Mouse (Mus musculus): ENCODE results near the gene Dync1li2. TPM values are rescaled to one million over a fixed set of nuclear protein-coding genes. Genes with fewer than 3 reads are reported as not detected.

Gene Dync1li2
- polyA plus RNA-seq (2015; fragmentation: Nextera tagmentation; extraction: Ambion mirVana) = 61.1 and 62.2 TPM in 2 replicates

GRCm38 (mm10) chr8:104442299-104443124 is at the start of gene Dync1li2:
Dync1li2 (minus strand) TSS chr8:104443047.
- Histone ChIP-seq H3K4me3 (peak within 1 kb of the TSS; percentile 94), H3K4me1 (peaks cover 14% of the 10 kb centered on the region), H3K4me2 (peak within 1 kb of the TSS; percentile 78), H3K9ac (peak within 1 kb of the TSS; percentile 91), H3K9me3 (no peaks in the 10 kb centered on the region), H3K27me3 (no peaks in the 10 kb centered on the region), H3K27ac (peak within 1 kb of the TSS; percentile 82), H3K36me3 (peaks cover 29% of the 10 kb centered on the region)
- peak; percentile 92 for ATAC-seq (ENCODE audit: borderline replicate concordance, extremely low read depth, low FRiP score, low TSS enrichment)
- under 1% methylated on average over 75 of the region's 75 CpGs for WGBS

- no peak overlapping the region for H3K4me2 ChIP-seq
- H3K27me3 ChIP-seq = no peaks in the 10 kb centered on the region
- no peak overlapping the region for H3K27ac ChIP-seq
- H3K4me1 ChIP-seq = no peaks in the 10 kb centered on the region
- ATAC-seq (ENCODE audit: borderline replicate concordance, extremely low read depth, low FRiP score, low TSS enrichment) = no peak
- H3K4me3 ChIP-seq = no peak overlapping the region
- H3K36me3 ChIP-seq = no peaks in the 10 kb centered on the region
- H3K9ac ChIP-seq = no peak overlapping the region
- no peaks in the 10 kb centered on the region for H3K9me3 ChIP-seq
- 50% methylated on average over 1 of the region's 1 CpGs for WGBS
These were observed 36.2 kb upstream of the Dync1li2 start for GRCm38 (mm10) chr8:104479091-104479490.

- H3K36me3 ChIP-seq = no peaks in the 10 kb centered on the region
- no peaks in the 10 kb centered on the region for H3K27me3 ChIP-seq
- no peak overlapping the region for H3K27ac ChIP-seq
- no peak overlapping the region for H3K9ac ChIP-seq
- H3K4me2 ChIP-seq = no peak overlapping the region
- H3K4me1 ChIP-seq = no peaks in the 10 kb centered on the region
- WGBS = 66% methylated on average over 3 of the region's 3 CpGs
- H3K9me3 ChIP-seq = no peaks in the 10 kb centered on the region
- H3K4me3 ChIP-seq = no peak overlapping the region
- ATAC-seq (ENCODE audit: borderline replicate concordance, extremely low read depth, low FRiP score, low TSS enrichment) = no peak
These were observed 29.6 kb upstream of the Dync1li2 start for GRCm38 (mm10) chr8:104472465-104472864.

GRCm38 (mm10) chr8:104467463-104467862 is 24.6 kb upstream of the Dync1li2 start:
- Histone ChIP-seq H3K27me3 (no peaks in the 10 kb centered on the region), H3K9me3 (no peaks in the 10 kb centered on the region), H3K4me3 (no peak overlapping the region), H3K9ac (no peak overlapping the region), H3K4me2 (no peak overlapping the region), H3K36me3 (no peaks in the 10 kb centered on the region), H3K4me1 (no peaks in the 10 kb centered on the region), H3K27ac (no peak overlapping the region)
- 58% methylated on average over 2 of the region's 2 CpGs for WGBS
- ATAC-seq (ENCODE audit: borderline replicate concordance, extremely low read depth, low FRiP score, low TSS enrichment) = no peak

- H3K27ac ChIP-seq = no peak overlapping the region
- H3K36me3 ChIP-seq = no peaks in the 10 kb centered on the region
- ATAC-seq (ENCODE audit: borderline replicate concordance, extremely low read depth, low FRiP score, low TSS enrichment) = no peak
- H3K9me3 ChIP-seq = no peaks in the 10 kb centered on the region
- H3K9ac ChIP-seq = no peak overlapping the region
- WGBS = 82% methylated on average over 3 of the region's 3 CpGs
- no peaks in the 10 kb centered on the region for H3K4me1 ChIP-seq
- H3K27me3 ChIP-seq = no peaks in the 10 kb centered on the region
- H3K4me3 ChIP-seq = no peak overlapping the region
- no peak overlapping the region for H3K4me2 ChIP-seq
These were observed 9.3 kb upstream of the Dync1li2 start for GRCm38 (mm10) chr8:104452177-104452576.

GRCm38 (mm10) chr8:104448796-104449195 is 5.9 kb upstream of the Dync1li2 start:
- H3K27me3 ChIP-seq = no peaks in the 10 kb centered on the region
- no peaks in the 10 kb centered on the region for H3K9me3 ChIP-seq
- H3K4me2 ChIP-seq = no peak overlapping the region
- H3K36me3 ChIP-seq = no peaks in the 10 kb centered on the region
- H3K4me1 ChIP-seq = no peaks in the 10 kb centered on the region
- no peak overlapping the region for H3K4me3 ChIP-seq
- no peak for ATAC-seq (ENCODE audit: borderline replicate concordance, extremely low read depth, low FRiP score, low TSS enrichment)
- no peak overlapping the region for H3K27ac ChIP-seq
- no peak overlapping the region for H3K9ac ChIP-seq
- 76% methylated on average over 3 of the region's 3 CpGs for WGBS

GRCm38 (mm10) chr8:104446016-104446415 is 3.2 kb upstream of the Dync1li2 start:
- no peak overlapping the region for H3K4me2 ChIP-seq
- H3K27me3 ChIP-seq = no peaks in the 10 kb centered on the region
- 75% methylated on average over 3 of the region's 3 CpGs for WGBS
- no peak overlapping the region for H3K4me3 ChIP-seq
- no peak for ATAC-seq (ENCODE audit: borderline replicate concordance, extremely low read depth, low FRiP score, low TSS enrichment)
- H3K9ac ChIP-seq = no peak overlapping the region
- H3K4me1 ChIP-seq = peaks cover 9% of the 10 kb centered on the region
- H3K36me3 ChIP-seq = no peaks in the 10 kb centered on the region
- no peaks in the 10 kb centered on the region for H3K9me3 ChIP-seq
- H3K27ac ChIP-seq = no peak overlapping the region

GRCm38 (mm10) chr8:104445248-104445647 is 2.4 kb upstream of the Dync1li2 start:
- Histone ChIP-seq H3K27me3 (no peaks in the 10 kb centered on the region), H3K27ac (no peak overlapping the region), H3K9ac (no peak overlapping the region), H3K4me1 (peaks cover 14% of the 10 kb centered on the region), H3K9me3 (no peaks in the 10 kb centered on the region), H3K4me3 (no peak overlapping the region), H3K36me3 (peaks cover 4% of the 10 kb centered on the region; the same call in 1 of the 2 replicates), H3K4me2 (no peak overlapping the region)
- 52% methylated on average over 6 of the region's 6 CpGs for whole genome bisulfite sequencing
- ATAC-seq (ENCODE audit: borderline replicate concordance, extremely low read depth, low FRiP score, low TSS enrichment) = no peak

- Histone ChIP-seq H3K9me3 (no peaks in the 10 kb centered on the region), H3K4me1 (peaks cover 14% of the 10 kb centered on the region), H3K27ac (no peak overlapping the region), H3K36me3 (peaks cover 24% of the 10 kb centered on the region), H3K9ac (no peak overlapping the region), H3K4me3 (peak overlapping the region; percentile 94), H3K4me2 (peak overlapping the region; percentile 78), H3K27me3 (no peaks in the 10 kb centered on the region)
- WGBS = 59% methylated on average over 7 of the region's 7 CpGs
- peak; percentile 9; the same call in 1 of the 2 replicates for ATAC-seq (ENCODE audit: borderline replicate concordance, extremely low read depth, low FRiP score, low TSS enrichment)
These were observed 355 bp upstream of the Dync1li2 start for GRCm38 (mm10) chr8:104443125-104443679.

GRCm38 (mm10) chr8:104441613-104442012 is 1.2 kb downstream of the Dync1li2 start:
- Histone ChIP-seq H3K36me3 (peaks cover 38% of the 10 kb centered on the region), H3K4me3 (peak overlapping the region; percentile 94), H3K4me2 (peak overlapping the region; percentile 78), H3K4me1 (peaks cover 17% of the 10 kb centered on the region), H3K9me3 (no peaks in the 10 kb centered on the region), H3K9ac (peak overlapping the region; percentile 91), H3K27ac (no peak overlapping the region), H3K27me3 (no peaks in the 10 kb centered on the region)
- no peak for ATAC-seq (ENCODE audit: borderline replicate concordance, extremely low read depth, low FRiP score, low TSS enrichment)
- WGBS = 45% methylated on average over 7 of the region's 7 CpGs

- Histone ChIP-seq H3K27me3 (no peaks in the 10 kb centered on the region), H3K9me3 (no peaks in the 10 kb centered on the region), H3K27ac (no peak overlapping the region), H3K4me3 (no peak overlapping the region), H3K4me2 (no peak overlapping the region), H3K9ac (no peak overlapping the region), H3K36me3 (peaks cover 54% of the 10 kb centered on the region), H3K4me1 (peaks cover 29% of the 10 kb centered on the region)
- no peak for ATAC-seq (ENCODE audit: borderline replicate concordance, extremely low read depth, low FRiP score, low TSS enrichment)
- WGBS = 89% methylated on average over 8 of the region's 8 CpGs
These were observed 3.4 kb downstream of the Dync1li2 start for GRCm38 (mm10) chr8:104439461-104439860.

GRCm38 (mm10) chr8:104437494-104438135 is 5.2 kb downstream of the Dync1li2 start:
- ATAC-seq (ENCODE audit: borderline replicate concordance, extremely low read depth, low FRiP score, low TSS enrichment) = no peak
- no peaks in the 10 kb centered on the region for H3K27me3 ChIP-seq
- H3K4me1 ChIP-seq = peaks cover 29% of the 10 kb centered on the region
- peaks cover 70% of the 10 kb centered on the region for H3K36me3 ChIP-seq
- H3K4me2 ChIP-seq = no peak overlapping the region
- no peak overlapping the region for H3K9ac ChIP-seq
- 86% methylated on average over 13 of the region's 13 CpGs for WGBS
- no peak overlapping the region for H3K4me3 ChIP-seq
- no peaks in the 10 kb centered on the region for H3K9me3 ChIP-seq
- H3K27ac ChIP-seq = no peak overlapping the region
